In genomic region chr11:42314850-42315249, GRCm38 (mm10) we compare ENCODE assay signal across 12 mouse cellular contexts. TPM values are rescaled to one million over a fixed set of nuclear protein-coding genes. Genes with fewer than 3 reads are reported as not detected.
A peak's percentile ranks its signal among the peaks of the same experiment; 100 is the strongest.
DNase-seq lines count a peak whose midpoint lies in the region; ATAC-seq and TF ChIP-seq lines count a peak whose summit lies in the region.
"Had no signal": no experiment of that assay in that cellular context is flagged by ENCODE, and none has a peak within 500 bp of the region (broad histone marks: within the 10 kb centered on the region; RNA-seq: fewer than 3 reads in every experiment).

No protein-coding gene starts in this region.

- no peak for TF ChIP-seq CTCF in lung, adult 2 months (IDR thresholded peaks at IDR 0.05; ENCODE audit: insufficient read depth, low read length)

- H3K36me3 ChIP-seq in forebrain, embryonic 12.5 days (replicated peaks): no peaks in the 10 kb centered on the region
- H3K36me3 ChIP-seq: G1E had no signal

- peak; percentile 87 for ATAC-seq in forebrain, embryonic 12.5 days (ENCODE audit: low FRiP score)
- ATAC-seq: liver, postnatal 0 days had no signal

- 4% methylated on average over 6 of the region's 6 CpGs for WGBS in forebrain, embryonic 12.5 days
- 24% methylated on average over 6 of the region's 6 CpGs for WGBS in lung, adult 2 months

- no peak for TF ChIP-seq POLR2A in lung, adult 2 months (IDR thresholded peaks at IDR 0.05; ENCODE audit: borderline replicate concordance, extremely low read depth, low read depth, low read length)

- H3K4me2 ChIP-seq in forebrain, embryonic 12.5 days: peak overlapping the region; percentile 31

- H3K4me3 ChIP-seq in forebrain, embryonic 12.5 days (replicated peaks): no peak overlapping the region
- no peak overlapping the region for H3K4me3 ChIP-seq in lung, adult 2 months (replicated peaks; ENCODE audit: extremely low read depth, low read depth, low read length)

- H3K4me1 ChIP-seq in forebrain, embryonic 12.5 days: peaks cover 9% of the 10 kb centered on the region
- H3K4me1 ChIP-seq in lung, adult 2 months (ENCODE audit: control insufficient read depth, insufficient read depth, low read length): no peaks in the 10 kb centered on the region

- peak; percentile 18 to 19 for DNase-seq in right cerebral cortex, postnatal 10 days (ENCODE audit: low spot score in 2 of 2)
- no peak for DNase-seq in right cerebral cortex, postnatal 36 days (ENCODE audit: low spot score in 2 of 2)
- peak; percentile 26 for DNase-seq in mesoderm, embryonic 11.5 days (ENCODE audit: low read depth, low spot score)
- no peak for DNase-seq in urinary bladder, postnatal 36 days (ENCODE audit: low spot score in 2 of 2)
- no peak for DNase-seq in lung, adult 2 months
- no peak for DNase-seq in spleen, postnatal 36 days (ENCODE audit: low spot score in 2 of 2)
- no peak for DNase-seq in right cerebral cortex, adult 18-20 months
- DNase-seq: kidney, postnatal 10 days; liver, postnatal 0 days had no signal

- H3K9ac ChIP-seq in forebrain, embryonic 12.5 days: no peak overlapping the region
- H3K9ac ChIP-seq: liver, postnatal 0 days had no signal

- H3K27me3 ChIP-seq in forebrain, embryonic 12.5 days: no peaks in the 10 kb centered on the region

- no peaks in the 10 kb centered on the region for H3K9me3 ChIP-seq in forebrain, embryonic 12.5 days
- H3K9me3 ChIP-seq: G1E had no signal

- H3K27ac ChIP-seq in forebrain, embryonic 12.5 days: no peak overlapping the region

RNA-seq across cellular contexts. Expression of gene Gabra6, which starts 6.0 kb away (rescaled TPM):
- not detected in 2 replicates for polyA plus RNA-seq in forebrain, embryonic 12.5 days (2016; fragmentation: Nextera tagmentation; extraction: Ambion mirVana)
- not detected in 2 replicates for polyA plus RNA-seq in lung, adult 2 months (2012; rRNA removed)
- polyA plus RNA-seq: G1E; gonadal fat pad, adult 2 months; liver, postnatal 0 days had no signal

Comparison
In these comparisons a context has a peak if more than half of its experiments do, and no peak if none do; other contexts are left out.
1. DNase-seq: peak in right cerebral cortex, postnatal 10 days (2 of 2) and mesoderm, embryonic 11.5 days (single experiment); none in right cerebral cortex, postnatal 36 days (0 of 2), urinary bladder, postnatal 36 days (0 of 2), lung, adult 2 months (single experiment), spleen, postnatal 36 days (0 of 2) and right cerebral cortex, adult 18-20 months (single experiment).